Mouse (Mus musculus): Measurements from ENCODE around the gene Wipi2.

DNA sequence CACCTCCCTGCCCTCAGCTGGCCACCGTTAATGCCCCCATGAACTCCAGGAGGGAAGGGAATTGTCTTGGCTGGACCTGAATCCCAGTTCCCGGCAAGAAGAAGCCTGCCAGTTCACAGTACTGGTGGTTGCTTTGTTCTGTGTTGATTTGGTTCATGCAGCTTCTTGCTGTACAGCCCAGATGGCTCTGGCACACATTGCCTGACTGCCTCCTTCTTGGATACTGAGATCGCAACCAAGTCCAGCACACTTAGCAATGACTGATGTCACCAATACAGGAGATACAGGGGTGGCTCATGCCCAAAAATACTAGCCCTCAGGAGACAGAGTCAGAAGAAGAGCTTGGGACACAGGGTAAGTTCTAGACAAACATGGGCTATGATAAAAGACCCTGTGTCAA, 31.8 kb upstream of the Wipi2 start:
- TF ChIP-seq EP300 (optimal IDR thresholded peaks at IDR 0.05), result no peak
- TF ChIP-seq CTCF (IDR thresholded peaks at IDR 0.05; ENCODE audit: low read depth), result no peak

Data from stomach, postnatal 0 days (tissue).